Mouse (Mus musculus) testis, adult 2 months (tissue): Measurements from ENCODE around the gene Atp5mpl. TPM values are rescaled to one million over a fixed set of nuclear protein-coding genes. Genes with fewer than 3 reads are reported as not detected.

ENCODE experiments used
- H3K27ac ChIP-seq: fragments of 200-500 bp; 2 replicates; pipeline ENCODE4 v1.5.1; 2012; ENCODE audit warnings: low read depth, low read length; ENCODE audit not compliant: control insufficient read depth, insufficient read depth
- H3K27me3 ChIP-seq: fragments of 200-500 bp; 2 replicates; pipeline ENCODE4 v1.6.1; 2012; ENCODE audit warnings: mild to moderate bottlenecking, low read length, moderate library complexity; ENCODE audit not compliant: control insufficient read depth, insufficient read depth
- H3K36me3 ChIP-seq: fragments of 200-500 bp; 2 replicates; pipeline ENCODE4 v1.6.1; 2012; ENCODE audit warnings: mild to moderate bottlenecking, low read length; ENCODE audit not compliant: control insufficient read depth, insufficient read depth
- H3K4me1 ChIP-seq: fragments of 200-500 bp; 2 replicates; pipeline ENCODE4 v1.6.1; 2012; ENCODE audit warnings: low read length; ENCODE audit not compliant: control insufficient read depth, insufficient read depth
- H3K4me3 ChIP-seq: fragments of 200-500 bp; 2 replicates; pipeline ENCODE4 v1.5.1; 2012; ENCODE audit warnings: low read depth, mild to moderate bottlenecking, low read length, moderate library complexity, mixed read lengths; ENCODE audit not compliant: control insufficient read depth
- CTCF ChIP-seq: fragments of 200-500 bp; IDR thresholded peaks from 2 replicates; pipeline ENCODE4 v1.5.1; 2012; ENCODE audit warnings: low read depth, mild to moderate bottlenecking, inconsistent platforms, low read length, moderate library complexity; ENCODE audit not compliant: control insufficient read depth, insufficient read depth, insufficient replicate concordance
- POLR2A ChIP-seq: fragments of 200-500 bp; IDR thresholded peaks from 2 replicates; pipeline ENCODE4 v1.6.1; 2012; ENCODE audit warnings: low read depth, mild to moderate bottlenecking, inconsistent platforms, low read length, moderate library complexity; ENCODE audit not compliant: control insufficient read depth
- polyA plus RNA-seq: library from polyadenylated mRNA; depleted of rRNA; stranded (reverse); fragments of >200 nt; gene quantifications from 2 replicates; pipeline ENCODE4 v1.2.3, GENCODE M21; 2012; rRNA removed

Gene Atp5mpl
- polyA plus RNA-seq, 1 experiment = 94.8 TPM

- no peaks in the 10 kb centered on the region for H3K36me3 ChIP-seq
- H3K4me1 ChIP-seq = no peaks in the 10 kb centered on the region
- H3K27me3 ChIP-seq = no peaks in the 10 kb centered on the region
- H3K27ac ChIP-seq = no peak overlapping the region
- H3K4me3 ChIP-seq = no peak overlapping the region
- no peak for TF ChIP-seq POLR2A
These were observed 43.7 kb downstream of the Atp5mpl start for GRCm38 (mm10) chr12:111923117-111923516.

GRCm38 (mm10) chr12:111920046-111920445 lies 46.7 kb downstream of the Atp5mpl start:
- H3K4me1 ChIP-seq = 0 out of 2 replicates have a peak, but pooled peaks cover 2% of the 10 kb centered on the region
- H3K4me3 ChIP-seq = no peak overlapping the region
- no peaks in the 10 kb centered on the region for H3K36me3 ChIP-seq
- no peak overlapping the region for H3K27ac ChIP-seq
- no peak for TF ChIP-seq CTCF
- TF ChIP-seq POLR2A = no peak
- no peaks in the 10 kb centered on the region for H3K27me3 ChIP-seq

- Histone ChIP-seq H3K27me3 (no peaks in the 10 kb centered on the region), H3K4me3 (no peak overlapping the region), H3K27ac (no peak overlapping the region), H3K36me3 (no peaks in the 10 kb centered on the region), H3K4me1 (0 out of 2 replicates have a peak, but pooled peaks cover 2% of the 10 kb centered on the region)
- no peak for TF ChIP-seq CTCF
- no peak for TF ChIP-seq POLR2A
These were observed 50.1 kb downstream of the Atp5mpl start for GRCm38 (mm10) chr12:111916514-111917217.

- Histone ChIP-seq H3K27me3 (no peaks in the 10 kb centered on the region), H3K4me1 (0 out of 2 replicates have a peak, but pooled peaks cover 2% of the 10 kb centered on the region), H3K4me3 (no peak overlapping the region), H3K36me3 (no peaks in the 10 kb centered on the region), H3K27ac (no peak overlapping the region)
- TF ChIP-seq POLR2A (no peak), CTCF (no peak)
These were observed 51.0 kb downstream of the Atp5mpl start for GRCm38 (mm10) chr12:111915781-111916180.

- H3K36me3 ChIP-seq = no peaks in the 10 kb centered on the region
- no peak overlapping the region for H3K27ac ChIP-seq
- no peak for TF ChIP-seq POLR2A
- no peak for TF ChIP-seq CTCF
- H3K4me3 ChIP-seq = no peak overlapping the region
- 0 out of 2 replicates have a peak, but pooled peaks cover 2% of the 10 kb centered on the region for H3K4me1 ChIP-seq
- no peaks in the 10 kb centered on the region for H3K27me3 ChIP-seq
These were observed 52.7 kb downstream of the Atp5mpl start for GRCm38 (mm10) chr12:111914031-111914430.

- Histone ChIP-seq H3K27me3 (no peaks in the 10 kb centered on the region), H3K36me3 (no peaks in the 10 kb centered on the region), H3K4me3 (no peak overlapping the region), H3K27ac (no peak overlapping the region), H3K4me1 (peaks cover 11% of the 10 kb centered on the region)
- no peak for TF ChIP-seq POLR2A
These were observed 54.0 kb downstream of the Atp5mpl start for GRCm38 (mm10) chr12:111912802-111913201.

- TF ChIP-seq POLR2A (no peak), CTCF (no peak)
- Histone ChIP-seq H3K4me3 (no peak overlapping the region), H3K4me1 (peaks cover 11% of the 10 kb centered on the region), H3K27ac (no peak overlapping the region), H3K27me3 (no peaks in the 10 kb centered on the region), H3K36me3 (no peaks in the 10 kb centered on the region)
These were observed 55.0 kb downstream of the Atp5mpl start for GRCm38 (mm10) chr12:111911796-111912195.

Other genes with a start within 250 kb of the Atp5mpl start
- gene Klc1, start 208.1 kb downstream of the Atp5mpl start, polyA plus RNA-seq = 9.6 and 11.1 TPM in 2 replicates
- gene Xrcc3, start 153.1 kb downstream of the Atp5mpl start, polyA plus RNA-seq = 7.6 and 8.7 TPM in 2 replicates
- gene Zfyve21, start 152.8 kb downstream of the Atp5mpl start, polyA plus RNA-seq = 22.6 and 23.8 TPM in 2 replicates
- 17.1 and 19.1 TPM in 2 replicates for gene Ppp1r13b, start 58.9 kb downstream of the Atp5mpl start, polyA plus RNA-seq
- gene Tdrd9, start 4.6 kb upstream of the Atp5mpl start, polyA plus RNA-seq = 48.9 and 54.7 TPM in 2 replicates
- gene Rd3l, start 14.3 kb upstream of the Atp5mpl start, polyA plus RNA-seq = not detected in 2 replicates
- gene Aspg, start 139.7 kb upstream of the Atp5mpl start, polyA plus RNA-seq = 1.2 and 5.4 TPM in 2 replicates
- 0.98 and 1.1 TPM in 2 replicates for gene Kif26a, start 179.2 kb upstream of the Atp5mpl start, polyA plus RNA-seq